In genomic region chr2:119334135-119334534, GRCm38 (mm10) we compare ENCODE assay signal across 22 mouse cellular contexts. TPM values are rescaled to one million over a fixed set of nuclear protein-coding genes. Genes with fewer than 3 reads are reported as not detected.
A peak's percentile ranks its signal among the peaks of the same experiment; 100 is the strongest.
DNase-seq lines count a peak whose midpoint lies in the region; ATAC-seq and TF ChIP-seq lines count a peak whose summit lies in the region.
"Had no signal": no experiment of that assay in that cellular context is flagged by ENCODE, and none has a peak within 500 bp of the region (broad histone marks: within the 10 kb centered on the region; RNA-seq: fewer than 3 reads in every experiment).

No protein-coding gene starts in this region.

- H3K36me3 ChIP-seq in heart, embryonic 16.5 days (ENCODE audit: control insufficient read depth, insufficient read depth): no peaks in the 10 kb centered on the region
- no peaks in the 10 kb centered on the region for H3K36me3 ChIP-seq in liver, adult 2 months (ENCODE audit: control insufficient read depth, insufficient read depth, low read length)
- no peaks in the 10 kb centered on the region for H3K36me3 ChIP-seq in liver, embryonic 12.5 days
- H3K36me3 ChIP-seq: forebrain, embryonic 15.5 days; G1E; limb, embryonic 15.5 days; midbrain, embryonic 15.5 days had no signal

- peak overlapping the region; percentile 33 for H3K4me3 ChIP-seq in heart, embryonic 16.5 days (ENCODE audit: low read length)
- no peak overlapping the region for H3K4me3 ChIP-seq in liver, adult 2 months (ENCODE audit: insufficient read depth, low read depth, low read length)
- no peak overlapping the region for H3K4me3 ChIP-seq in liver, embryonic 12.5 days
- peak overlapping the region; percentile 50 for H3K4me3 ChIP-seq in brown adipose tissue, adult 24 weeks (ENCODE audit: insufficient read depth, low read depth, low read length)
- H3K4me3 ChIP-seq: forebrain, embryonic 15.5 days; limb, embryonic 15.5 days; midbrain, embryonic 15.5 days; myocyte had no signal

- peaks cover 12% of the 10 kb centered on the region for H3K4me1 ChIP-seq in heart, embryonic 16.5 days (ENCODE audit: control insufficient read depth, insufficient read depth, low read length)
- H3K4me1 ChIP-seq in liver, adult 2 months (ENCODE audit: control insufficient read depth, insufficient read depth, low read length): peaks cover 4% of the 10 kb centered on the region; the same call in 1 of the 2 replicates
- H3K4me1 ChIP-seq in liver, embryonic 12.5 days: peaks cover 13% of the 10 kb centered on the region
- 0 out of 2 replicates have a peak, but pooled peaks cover 6% of the 10 kb centered on the region for H3K4me1 ChIP-seq in brown adipose tissue, adult 24 weeks (ENCODE audit: control insufficient read depth, insufficient read depth, insufficient read length, low read length)

- peak; percentile 83 for DNase-seq in heart, adult 11 months
- no peak for DNase-seq in heart, postnatal 25 days (ENCODE audit: low spot score)
- DNase-seq in heart, adult 9 months (ENCODE audit: low spot score in 2 of 2): no peak
- no peak for DNase-seq in liver, adult 2 months (ENCODE audit: extremely low read depth, low read depth, low spot score)
- DNase-seq: adrenal gland, postnatal 10 days; cerebellum, adult 11 months; gastrocnemius, postnatal 25 days; kidney, postnatal 25 days; liver, postnatal 0 days; right cerebral cortex, postnatal 14 days; thymus, postnatal 36 days had no signal

- ATAC-seq in heart, embryonic 16.5 days (replicated peaks; ENCODE audit: extremely low read depth, insufficient read depth, low FRiP score): no peak
- no peak for ATAC-seq in liver, embryonic 12.5 days
- ATAC-seq: activated CD4-positive, CD25-positive, alpha-beta regulatory T cell, adult 4 months; forebrain, embryonic 15.5 days; liver, postnatal 0 days; midbrain, embryonic 15.5 days had no signal

- H3K9ac ChIP-seq in heart, embryonic 16.5 days (ENCODE audit: low read length): no peak overlapping the region
- peak overlapping the region; percentile 17; the same call in 1 of the 2 replicates for H3K9ac ChIP-seq in liver, adult 2 months (ENCODE audit: low read depth, low read length)
- no peak overlapping the region for H3K9ac ChIP-seq in liver, embryonic 12.5 days
- H3K9ac ChIP-seq: forebrain, embryonic 15.5 days; hindbrain, embryonic 14.5 days; limb, embryonic 15.5 days; liver, postnatal 0 days; midbrain, embryonic 15.5 days had no signal

- H3K4me2 ChIP-seq in heart, embryonic 16.5 days (ENCODE audit: low read depth, low read length): peak overlapping the region; percentile 39
- no peak overlapping the region for H3K4me2 ChIP-seq in liver, embryonic 12.5 days
- H3K4me2 ChIP-seq: forebrain, embryonic 15.5 days; hindbrain, embryonic 14.5 days; limb, embryonic 15.5 days; midbrain, embryonic 15.5 days had no signal

- 55% methylated on average over 1 of the region's 1 CpGs for WGBS in heart, embryonic 16.5 days
- 61% methylated on average over 1 of the region's 1 CpGs for WGBS in liver, adult 2 months
- 54% methylated on average over 1 of the region's 1 CpGs for WGBS in liver, embryonic 12.5 days (ENCODE audit: insufficient replicate concordance)

- H3K27me3 ChIP-seq in heart, embryonic 16.5 days (ENCODE audit: control insufficient read depth, insufficient read depth, low read length): peaks cover 17% of the 10 kb centered on the region
- peaks cover 2% of the 10 kb centered on the region; the same call in 1 of the 2 replicates for H3K27me3 ChIP-seq in liver, adult 2 months (ENCODE audit: control insufficient read depth, insufficient read depth, low read length)
- peaks cover 81% of the 10 kb centered on the region for H3K27me3 ChIP-seq in liver, embryonic 12.5 days (replicated peaks)

- 0 out of 2 replicates have a peak overlapping the region, but pooled peaks have one; percentile 43 for H3K27ac ChIP-seq in heart, embryonic 16.5 days (ENCODE audit: low read length)
- H3K27ac ChIP-seq in liver, adult 2 months (replicated peaks; ENCODE audit: insufficient read depth, low read depth, low read length): 0 out of 2 replicates have a peak overlapping the region, but pooled peaks have one; percentile 4
- H3K27ac ChIP-seq in liver, embryonic 12.5 days: no peak overlapping the region
- peak overlapping the region; percentile 41 for H3K27ac ChIP-seq in brown adipose tissue, adult 24 weeks (replicated peaks; ENCODE audit: low read depth, low read length)
- H3K27ac ChIP-seq: forebrain, embryonic 15.5 days; hindbrain, embryonic 14.5 days; limb, embryonic 15.5 days; midbrain, embryonic 15.5 days had no signal

- H3K79me2 ChIP-seq in liver, adult 2 months (ENCODE audit: control insufficient read depth, insufficient read depth, low read length): peaks cover 8% of the 10 kb centered on the region; the same call in 1 of the 2 replicates

- TF ChIP-seq CTCF in liver, adult 2 months (IDR thresholded peaks at IDR 0.05; ENCODE audit: low read depth, low read length): no peak

- no peaks in the 10 kb centered on the region for H3K9me3 ChIP-seq in heart, embryonic 16.5 days (replicated peaks; ENCODE audit: control insufficient read depth, low read length)
- no peaks in the 10 kb centered on the region for H3K9me3 ChIP-seq in liver, embryonic 12.5 days (replicated peaks)
- H3K9me3 ChIP-seq: forebrain, embryonic 15.5 days; G1E; limb, embryonic 15.5 days; midbrain, embryonic 15.5 days had no signal

- TF ChIP-seq POLR2A in liver, adult 2 months (IDR thresholded peaks at IDR 0.05; ENCODE audit: extremely low read depth, insufficient read depth, low read length): no peak

- intact Hi-C loops in heart, postnatal 25 days (cut with DNase I): no loop called here

RNA-seq across cellular contexts. Expression of gene Dll4, which starts 8.6 kb away (rescaled TPM):
- 10 to 100 TPM; 16.7 to 22.5 TPM for total RNA-seq in heart, postnatal 25 days (2021)
- 14.1 TPM in 2 replicates for polyA plus RNA-seq in heart, embryonic 16.5 days (2015; fragmentation: Nextera tagmentation; extraction: Ambion mirVana)
- 3.0 and 5.2 TPM in 2 replicates for total RNA-seq in liver, adult 2 months (2014; rRNA removed)
- 3.1 and 4.1 TPM in 2 replicates for polyA plus RNA-seq in liver, adult 2 months (2012; rRNA removed)
- polyA plus RNA-seq in liver, embryonic 12.5 days (2016; fragmentation: Nextera tagmentation; extraction: Ambion mirVana): 3.0 and 3.1 TPM in 2 replicates
- 3.2 and 5.8 TPM in 2 replicates for polyA plus RNA-seq in brown adipose tissue, adult 24 weeks (2012; ENCODE audit: insufficient read depth, insufficient read length, missing spikeins)
- total RNA-seq: neutrophil, adult 5-6 weeks had no signal
- polyA plus RNA-seq: activated CD4-positive, CD25-positive, alpha-beta regulatory T cell, adult 4 months; myocyte had no signal

RNA-seq across cellular contexts. Expression of gene Chac1, which starts 16.9 kb away (rescaled TPM):
- 1 to 10 TPM; 7.2 to 9.3 TPM for total RNA-seq in heart, postnatal 25 days (2021)
- polyA plus RNA-seq in heart, embryonic 16.5 days (2015; fragmentation: Nextera tagmentation; extraction: Ambion mirVana): 0.42 and 0.50 TPM in 2 replicates
- total RNA-seq in liver, adult 2 months (2014; rRNA removed): 3.2 and 5.5 TPM in 2 replicates
- polyA plus RNA-seq in liver, adult 2 months (2012; rRNA removed): 4.1 and 6.1 TPM in 2 replicates
- polyA plus RNA-seq in liver, embryonic 12.5 days (2016; fragmentation: Nextera tagmentation; extraction: Ambion mirVana): 1.0 and 1.4 TPM in 2 replicates
- 2.1 and 2.3 TPM in 2 replicates for polyA plus RNA-seq in brown adipose tissue, adult 24 weeks (2012; ENCODE audit: insufficient read depth, insufficient read length, missing spikeins)
- total RNA-seq: G1E had no signal
- polyA plus RNA-seq: activated CD4-positive, CD25-positive, alpha-beta regulatory T cell, adult 4 months; G1E had no signal

RNA-seq across cellular contexts. Expression of gene Vps18, which starts 45.6 kb away (rescaled TPM):
- 10 to 100 TPM; 11.9 to 13.0 TPM for total RNA-seq in heart, postnatal 25 days (2021)
- 13.3 and 13.6 TPM in 2 replicates for polyA plus RNA-seq in heart, embryonic 16.5 days (2015; fragmentation: Nextera tagmentation; extraction: Ambion mirVana)
- total RNA-seq in liver, adult 2 months (2014; rRNA removed): 4.4 and 7.5 TPM in 2 replicates
- 13.4 and 14.8 TPM in 2 replicates for polyA plus RNA-seq in liver, adult 2 months (2012; rRNA removed)
- polyA plus RNA-seq in liver, embryonic 12.5 days (2016; fragmentation: Nextera tagmentation; extraction: Ambion mirVana): 9.8 and 10.3 TPM in 2 replicates
- polyA plus RNA-seq in brown adipose tissue, adult 24 weeks (2012; ENCODE audit: insufficient read depth, insufficient read length, missing spikeins): 3.6 and 4.8 TPM in 2 replicates

Comparison
In these comparisons a context has a peak if more than half of its experiments do, and no peak if none do; other contexts are left out.
1. H3K4me3 ChIP-seq: peak in heart, embryonic 16.5 days (single experiment) and brown adipose tissue, adult 24 weeks (single experiment); none in liver, adult 2 months (single experiment) and liver, embryonic 12.5 days (single experiment).